Mouse (Mus musculus) kidney, embryonic 16.5 days (tissue): ENCODE measurements around the gene Gm45753. TPM values are rescaled to one million over a fixed set of nuclear protein-coding genes. Genes with fewer than 3 reads are reported as not detected.

Experiments used
- ATAC-seq: fragments of 200-750 bp; cut with Nextera tagmentation; 2 replicates; pipeline ENCODE4 v1.8.0; 2017; ENCODE audit warnings: moderate TSS enrichment; ENCODE audit not compliant: low FRiP score, low TSS enrichment
- H3K27ac ChIP-seq: fragments of 300-500 bp; sonication (generic); 2 replicates; pipeline ENCODE4 v1.5.1; 2014; ENCODE audit warnings: low read length
- H3K27me3 ChIP-seq: fragments of 300-500 bp; sonication (generic); 2 replicates; pipeline ENCODE4 v1.6.1; 2014; ENCODE audit warnings: low read length, control low read depth, mixed read lengths; ENCODE audit not compliant: insufficient read depth
- H3K36me3 ChIP-seq: fragments of 300-500 bp; sonication (generic); 2 replicates; pipeline ENCODE4 v1.6.1; 2014; ENCODE audit warnings: low read length, control low read depth, mixed read lengths; ENCODE audit not compliant: insufficient read depth
- H3K4me1 ChIP-seq: fragments of 300-500 bp; sonication (generic); 2 replicates; pipeline ENCODE4 v1.6.1; 2014; ENCODE audit warnings: low read length, control low read depth, mixed read lengths; ENCODE audit not compliant: insufficient read depth
- H3K4me2 ChIP-seq: fragments of 300-500 bp; sonication (generic); replicated peaks from 2 replicates; pipeline ENCODE4 v1.6.1; 2014; ENCODE audit warnings: low read depth, low read length
- H3K4me3 ChIP-seq: fragments of 300-500 bp; sonication (generic); 2 replicates; pipeline ENCODE4 v1.5.1; 2014; ENCODE audit warnings: mild to moderate bottlenecking, low read length
- H3K9ac ChIP-seq: fragments of 300-500 bp; sonication (generic); replicated peaks from 2 replicates; pipeline ENCODE4 v1.6.1; 2014; ENCODE audit warnings: low read length
- H3K9me3 ChIP-seq: fragments of 300-500 bp; sonication (generic); 2 replicates; pipeline ENCODE4 v1.6.1; 2016; ENCODE audit warnings: low read length, control low read depth
- WGBS: fragments of 180-500 bp; shearing (Covaris S2); extraction: QIAGEN DNeasy Blood & Tissue Kit; methylation state at CpG from one replicate; pipeline ENCODE4 v1.1.7; 2014; 5-methylcytosine and 5-hydroxymethylcytosine counted together
- polyA plus RNA-seq: library from polyadenylated mRNA; unstranded; fragments of >200 nt; fragmentation: Nextera tagmentation; extraction: Ambion mirVana; gene quantifications from 2 replicates; pipeline ENCODE4 v1.2.1, GENCODE M21; 2015

Gm45753 gene
- polyA plus RNA-seq, 1 experiment from 2014 or later, result not detected

GRCm38 (mm10) chr8:45235228-45235627 lies 73.0 kb downstream of the Gm45753 start:
- no peak overlapping the region for H3K4me2 ChIP-seq
- 80% methylated on average over 6 of the region's 6 CpGs for WGBS
- no peak for ATAC-seq
- H3K9ac ChIP-seq, result no peak overlapping the region
- H3K9me3 ChIP-seq, result no peaks in the 10 kb centered on the region
- H3K36me3 ChIP-seq, result no peaks in the 10 kb centered on the region
- H3K4me1 ChIP-seq, result 0 out of 2 replicates have a peak, but pooled peaks cover 3% of the 10 kb centered on the region
- H3K27me3 ChIP-seq, result no peaks in the 10 kb centered on the region
- H3K4me3 ChIP-seq, result no peak overlapping the region
- no peak overlapping the region for H3K27ac ChIP-seq

GRCm38 (mm10) chr8:45233256-45233655 lies 75.0 kb downstream of the Gm45753 start:
- Histone ChIP-seq H3K9ac (no peak overlapping the region), H3K27ac (no peak overlapping the region), H3K36me3 (no peaks in the 10 kb centered on the region), H3K27me3 (no peaks in the 10 kb centered on the region), H3K4me2 (no peak overlapping the region), H3K9me3 (no peaks in the 10 kb centered on the region), H3K4me1 (0 out of 2 replicates have a peak, but pooled peaks cover 3% of the 10 kb centered on the region), H3K4me3 (no peak overlapping the region)
- WGBS, result 61% methylated on average over 3 of the region's 3 CpGs
- no peak for ATAC-seq

Other genes with a start within 250 kb of the Gm45753 start
- gene Mtnr1a, start 239.3 kb downstream of the Gm45753 start, polyA plus RNA-seq, result not detected in 2 replicates
- gene F11, start 46.4 kb downstream of the Gm45753 start, polyA plus RNA-seq, result 0.08 and 0.11 TPM in 2 replicates
- 0.08 and 0.22 TPM in 2 replicates for gene Klkb1, start 13.6 kb downstream of the Gm45753 start, polyA plus RNA-seq
- 1.3 and 1.6 TPM in 2 replicates for gene Cyp4v3, start 24.8 kb upstream of the Gm45753 start, polyA plus RNA-seq
- 44.4 and 52.0 TPM in 2 replicates for gene Fam149a, start 73.8 kb upstream of the Gm45753 start, polyA plus RNA-seq
- 3.1 and 3.9 TPM in 2 replicates for gene Tlr3, start 102.6 kb upstream of the Gm45753 start, polyA plus RNA-seq
- gene Sorbs2, start 199.3 kb upstream of the Gm45753 start, polyA plus RNA-seq, result 35.5 and 42.5 TPM in 2 replicates